Comparison of ENCODE assay signal across 8 mouse cellular contexts in genomic region chr1:136624146-136625018, GRCm38 (mm10). TPM values are rescaled to one million over a fixed set of nuclear protein-coding genes. Genes with fewer than 3 reads are reported as not detected.
DNase-seq lines count a peak whose midpoint lies in the region; ATAC-seq and TF ChIP-seq lines count a peak whose summit lies in the region.

TSS of gene Zfp281 (plus strand) at chr1:136624901.

- peak; percentile 72; the same call in 1 of the 2 replicates for TF ChIP-seq POLR2A in olfactory bulb, adult 2 months (IDR thresholded peaks at IDR 0.05; ENCODE audit: insufficient read depth, low read depth, low read length)
- TF ChIP-seq POLR2A in thymus, adult 2 months (IDR thresholded peaks at IDR 0.05; ENCODE audit: control insufficient read depth, extremely low read depth, insufficient read depth, low read length, poor library complexity), result peak; percentile 67

- H3K9me3 ChIP-seq in G1E (replicated peaks), result no peaks in the 10 kb centered on the region
- no peaks in the 10 kb centered on the region for H3K9me3 ChIP-seq in forebrain, embryonic 16.5 days (ENCODE audit: control insufficient read depth, low read length)
- no peaks in the 10 kb centered on the region for H3K9me3 ChIP-seq in lung, embryonic 14.5 days (ENCODE audit: low read depth, low read length)

- H3K36me3 ChIP-seq in G1E (replicated peaks), result peaks cover 26% of the 10 kb centered on the region
- peaks cover 14% of the 10 kb centered on the region for H3K36me3 ChIP-seq in forebrain, embryonic 16.5 days (ENCODE audit: control insufficient read depth, insufficient read depth)
- peaks cover 26% of the 10 kb centered on the region for H3K36me3 ChIP-seq in lung, embryonic 14.5 days (ENCODE audit: insufficient read depth)
- 0 out of 2 replicates have a peak, but pooled peaks cover 6% of the 10 kb centered on the region for H3K36me3 ChIP-seq in thymus, adult 2 months (ENCODE audit: control insufficient read depth, insufficient read depth, low read length)

- peaks cover 11% of the 10 kb centered on the region for H3K27me3 ChIP-seq in G1E (ENCODE audit: insufficient read depth, low read length)
- no peaks in the 10 kb centered on the region for H3K27me3 ChIP-seq in forebrain, embryonic 16.5 days (replicated peaks; ENCODE audit: control insufficient read depth, insufficient read depth, low read length)
- H3K27me3 ChIP-seq in lung, embryonic 14.5 days (ENCODE audit: insufficient read depth, low read length), result no peaks in the 10 kb centered on the region
- H3K27me3 ChIP-seq in thymus, adult 2 months (ENCODE audit: control insufficient read depth, insufficient read depth, low read length), result no peaks in the 10 kb centered on the region

- H3K4me2 ChIP-seq in forebrain, embryonic 16.5 days (ENCODE audit: low read length), result peak within 1 kb of the TSS; percentile 86
- H3K4me2 ChIP-seq in lung, embryonic 14.5 days, result peak within 1 kb of the TSS; percentile 84

- H3K27ac ChIP-seq in forebrain, embryonic 16.5 days (ENCODE audit: low read length), result peak within 1 kb of the TSS; percentile 97
- H3K27ac ChIP-seq in layer of hippocampus, adult 2 months, result peak within 1 kb of the TSS; percentile 84
- peak within 1 kb of the TSS; percentile 91 for H3K27ac ChIP-seq in lung, embryonic 14.5 days (ENCODE audit: low read depth)
- H3K27ac ChIP-seq in olfactory bulb, adult 2 months (ENCODE audit: insufficient read depth, low read depth, low read length), result peak within 1 kb of the TSS; percentile 67
- peak within 1 kb of the TSS; percentile 44 for H3K27ac ChIP-seq in thymus, adult 2 months (ENCODE audit: control insufficient read depth, insufficient read depth, low read length)

- H3K4me1 ChIP-seq in G1E (ENCODE audit: insufficient read depth, low read depth, low read length), result peaks cover 34% of the 10 kb centered on the region
- peaks cover 30% of the 10 kb centered on the region for H3K4me1 ChIP-seq in forebrain, embryonic 16.5 days (replicated peaks; ENCODE audit: control insufficient read depth, insufficient read depth, low read length)
- H3K4me1 ChIP-seq in lung, embryonic 14.5 days (ENCODE audit: insufficient read depth), result peaks cover 14% of the 10 kb centered on the region
- peaks cover 5% of the 10 kb centered on the region for H3K4me1 ChIP-seq in olfactory bulb, adult 2 months (ENCODE audit: control insufficient read depth, insufficient read depth, low read length)
- H3K4me1 ChIP-seq in thymus, adult 2 months (replicated peaks; ENCODE audit: control insufficient read depth, insufficient read depth, low read length), result peaks cover 10% of the 10 kb centered on the region

- peak; percentile 97 for DNase-seq in G1E (ENCODE audit: low spot score)
- peak; percentile 96 to 97 for DNase-seq in cerebellum, adult 18-20 months
- DNase-seq in heart, postnatal 36 days, result peak; percentile 95 to 96
- peak; percentile 96 to 97 for DNase-seq in layer of hippocampus, adult 2 months (ENCODE audit: low spot score in 2 of 2)
- DNase-seq in lung, embryonic 14.5 days, result peak; percentile 99
- peak; percentile 95 for DNase-seq in thymus, adult 2 months

- peak; percentile 86 for ATAC-seq in G1E (ENCODE audit: extremely low read depth, insufficient number of reproducible peaks, low FRiP score, poor library complexity, severe bottlenecking)
- ATAC-seq in forebrain, embryonic 16.5 days, result peak; percentile 99
- peak; percentile 99 for ATAC-seq in lung, embryonic 14.5 days (ENCODE audit: insufficient read depth)

- TF ChIP-seq CTCF in G1E (IDR thresholded peaks at IDR 0.05; ENCODE audit: low read depth, low read length), result no peak
- TF ChIP-seq CTCF in layer of hippocampus, adult 2 months (conservative IDR thresholded peaks at IDR 0.05), result peak; percentile 36; the same call in 1 of the 2 replicates
- TF ChIP-seq CTCF in lung, embryonic 14.5 days (IDR thresholded peaks at IDR 0.05; ENCODE audit: low read depth), result peak; percentile 20; the same call in 1 of the 2 replicates
- TF ChIP-seq CTCF in olfactory bulb, adult 2 months (IDR thresholded peaks at IDR 0.05; ENCODE audit: insufficient read depth, low read depth, low read length), result no peak
- peak; percentile 55; the same call in 1 of the 2 replicates for TF ChIP-seq CTCF in thymus, adult 2 months (IDR thresholded peaks at IDR 0.05; ENCODE audit: borderline replicate concordance, control insufficient read depth, extremely low read depth, insufficient read depth, low read length, poor library complexity)

- intact Hi-C loops in heart, postnatal 36 days (cut with DNase I), result loop anchor here (5.0 to 10.0 kb wide), 3 partner anchors 58 to 210 kb away; partner anchors contain the start of gene Ddx59

- peak within 1 kb of the TSS; percentile 98 for H3K9ac ChIP-seq in forebrain, embryonic 16.5 days (replicated peaks; ENCODE audit: low read depth, low read length)
- peak within 1 kb of the TSS; percentile 94 for H3K9ac ChIP-seq in lung, embryonic 14.5 days

- H3K4me3 ChIP-seq in G1E (ENCODE audit: low read depth, low read length), result peak within 1 kb of the TSS; percentile 82
- H3K4me3 ChIP-seq in forebrain, embryonic 16.5 days (replicated peaks; ENCODE audit: low read length), result peak within 1 kb of the TSS; percentile 91
- H3K4me3 ChIP-seq in layer of hippocampus, adult 2 months, result peak within 1 kb of the TSS; percentile 85
- peak within 1 kb of the TSS; percentile 94 for H3K4me3 ChIP-seq in lung, embryonic 14.5 days (ENCODE audit: low read depth, low read length)
- H3K4me3 ChIP-seq in olfactory bulb, adult 2 months (ENCODE audit: insufficient read depth, low read depth, low read length), result peak within 1 kb of the TSS; percentile 89
- H3K4me3 ChIP-seq in thymus, adult 2 months (ENCODE audit: control insufficient read depth, insufficient read depth, low read length), result peak within 1 kb of the TSS; percentile 74

- 2% methylated on average over 45 of the region's 45 CpGs for WGBS in forebrain, embryonic 16.5 days
- WGBS in lung, embryonic 14.5 days, result 2% methylated on average over 45 of the region's 45 CpGs
- under 1% methylated on average over 45 of the region's 45 CpGs for WGBS in olfactory bulb, adult 2 months
- under 1% methylated on average over 45 of the region's 45 CpGs for WGBS in thymus, adult 2 months

RNA-seq across cellular contexts. Expression of gene Zfp281, which starts in this region (rescaled TPM):
- total RNA-seq in G1E (2014; fragmentation: Nextera tagmentation), result 48.9 and 56.3 TPM in 2 replicates
- total RNA-seq in G1E (2017), result 37.2 and 40.6 TPM in 2 replicates
- polyA plus RNA-seq in G1E (2012), result 17.2 and 22.4 TPM in 2 replicates
- 26.1 and 30.2 TPM in 2 replicates for polyA plus RNA-seq in forebrain, embryonic 16.5 days (2015; fragmentation: Nextera tagmentation; extraction: Ambion mirVana)
- 10 to 100 TPM; 10.1 to 11.4 TPM for total RNA-seq in heart, postnatal 36 days (2021)
- total RNA-seq in layer of hippocampus, adult 2 months (2021), result 10 to 100 TPM; 34.6 to 37.9 TPM
- polyA plus RNA-seq in lung, embryonic 14.5 days (2014; fragmentation: Nextera tagmentation; extraction: Ambion mirVana), result 26.7 and 27.5 TPM in 2 replicates
- polyA plus RNA-seq in olfactory bulb, adult 2 months (2012; ENCODE audit: insufficient read depth, insufficient read length, low replicate concordance, missing spikeins), result 92.8 TPM in 1 of 2 replicates, not detected in the other
- polyA plus RNA-seq in thymus, adult 2 months (2012; rRNA removed), result 6.2 TPM in 2 replicates

Comparison
In these comparisons a context has a peak if more than half of its experiments do, and no peak if none do; other contexts are left out.
1. Peak in every context shown above with its lines: DNase-seq, ATAC-seq, H3K4me3 ChIP-seq and H3K27ac ChIP-seq.
2. CTCF ChIP-seq: peak in layer of hippocampus, adult 2 months (single experiment), lung, embryonic 14.5 days (single experiment) and thymus, adult 2 months (single experiment); none in G1E (single experiment) and olfactory bulb, adult 2 months (single experiment).
3. H3K27ac ChIP-seq: peak in every context shown above with its lines; median percentile 97 in forebrain, embryonic 16.5 days; 91 in lung, embryonic 14.5 days; 84 in layer of hippocampus, adult 2 months; 67 in olfactory bulb, adult 2 months; 44 in thymus, adult 2 months.